Mouse (Mus musculus) thymus, adult 2 months (tissue): ENCODE measurements around the gene Ntm. TPM values are rescaled to one million over a fixed set of nuclear protein-coding genes. Genes with fewer than 3 reads are reported as not detected.

Source experiments
- DNase-seq: peaks from one replicate; pipeline ENCODE4 v3.0.0; 2021
- H3K27ac ChIP-seq: fragments of 200-500 bp; 2 replicates; pipeline ENCODE4 v1.5.1; 2012; ENCODE audit warnings: low read length, control low read depth; ENCODE audit not compliant: control insufficient read depth, insufficient read depth
- H3K27me3 ChIP-seq: fragments of 200-500 bp; 2 replicates; pipeline ENCODE4 v1.6.1; 2012; ENCODE audit warnings: mild to moderate bottlenecking, low read length, moderate library complexity, mixed read lengths; ENCODE audit not compliant: control insufficient read depth, insufficient read depth
- H3K36me3 ChIP-seq: fragments of 200-500 bp; 2 replicates; pipeline ENCODE4 v1.6.1; 2012; ENCODE audit warnings: mild to moderate bottlenecking, low read length, moderate library complexity; ENCODE audit not compliant: control insufficient read depth, insufficient read depth
- H3K4me1 ChIP-seq: fragments of 200-500 bp; replicated peaks from 2 replicates; pipeline ENCODE4 v1.6.1; 2012; ENCODE audit warnings: low read length; ENCODE audit not compliant: control insufficient read depth, insufficient read depth
- H3K4me3 ChIP-seq: fragments of 200-500 bp; 2 replicates; pipeline ENCODE4 v1.5.1; 2012; ENCODE audit warnings: mild to moderate bottlenecking, low read length, control low read depth, moderate library complexity; ENCODE audit not compliant: control insufficient read depth, insufficient read depth
- CTCF ChIP-seq: fragments of 200-500 bp; IDR thresholded peaks from 2 replicates; pipeline ENCODE4 v1.5.1; 2012; ENCODE audit warnings: mild to moderate bottlenecking, control low read depth, low read length, moderate library complexity, borderline replicate concordance; ENCODE audit not compliant: control insufficient read depth, poor library complexity, insufficient read depth; ENCODE audit errors: extremely low read depth
- POLR2A ChIP-seq: fragments of 200-500 bp; IDR thresholded peaks from 2 replicates; pipeline ENCODE4 v1.6.1; 2012; ENCODE audit warnings: mild to moderate bottlenecking, low read length, control low read depth, moderate library complexity; ENCODE audit not compliant: control insufficient read depth, poor library complexity, insufficient read depth; ENCODE audit errors: extremely low read depth
- WGBS: fragments of 180-500 bp; shearing (Covaris S2); methylation state at CpG from one replicate; pipeline ENCODE4 v1.1.7; 2018; 5-methylcytosine and 5-hydroxymethylcytosine counted together
- polyA plus RNA-seq: library from polyadenylated mRNA; depleted of rRNA; stranded (reverse); fragments of >200 nt; gene quantifications from 2 replicates; pipeline ENCODE4 v1.2.3, GENCODE M21; 2012

Gene Ntm
- polyA plus RNA-seq, 1 experiment, result 0.19 TPM

- DNase-seq, result no peak
- 17% methylated on average over 8 of the region's 8 CpGs for WGBS
- no peak overlapping the region for H3K27ac ChIP-seq
- H3K27me3 ChIP-seq, result no peaks in the 10 kb centered on the region
- no peaks in the 10 kb centered on the region for H3K4me1 ChIP-seq
- TF ChIP-seq CTCF (no peak), POLR2A (no peak)
- no peaks in the 10 kb centered on the region for H3K36me3 ChIP-seq
- no peak overlapping the region for H3K4me3 ChIP-seq
These were observed 644.2 kb downstream of the Ntm start for GRCm38 (mm10) chr9:29318676-29319162.

GRCm38 (mm10) chr9:29317623-29318022 lies 645.3 kb downstream of the Ntm start:
- Histone ChIP-seq H3K4me3 (no peak overlapping the region), H3K4me1 (no peaks in the 10 kb centered on the region), H3K27ac (no peak overlapping the region), H3K36me3 (no peaks in the 10 kb centered on the region), H3K27me3 (no peaks in the 10 kb centered on the region)
- no peak for DNase-seq
- TF ChIP-seq POLR2A (no peak), CTCF (no peak)
- 50% methylated on average over 3 of the region's 3 CpGs for WGBS

- no peaks in the 10 kb centered on the region for H3K4me1 ChIP-seq
- no peak overlapping the region for H3K27ac ChIP-seq
- no peak for DNase-seq
- WGBS, result 67% methylated on average over 8 of the region's 8 CpGs
- H3K36me3 ChIP-seq, result no peaks in the 10 kb centered on the region
- TF ChIP-seq CTCF, result no peak
- no peak for TF ChIP-seq POLR2A
- no peak overlapping the region for H3K4me3 ChIP-seq
- no peaks in the 10 kb centered on the region for H3K27me3 ChIP-seq
These were observed 647.1 kb downstream of the Ntm start for GRCm38 (mm10) chr9:29315842-29316241.

- H3K36me3 ChIP-seq, result no peaks in the 10 kb centered on the region
- 21% methylated on average over 2 of the region's 2 CpGs for WGBS
- no peaks in the 10 kb centered on the region for H3K4me1 ChIP-seq
- no peak for DNase-seq
- no peaks in the 10 kb centered on the region for H3K27me3 ChIP-seq
- TF ChIP-seq POLR2A, result no peak
- no peak for TF ChIP-seq CTCF
- H3K4me3 ChIP-seq, result no peak overlapping the region
- no peak overlapping the region for H3K27ac ChIP-seq
These were observed 656.0 kb downstream of the Ntm start for GRCm38 (mm10) chr9:29306961-29307360.

- Histone ChIP-seq H3K36me3 (no peaks in the 10 kb centered on the region), H3K4me3 (no peak overlapping the region), H3K4me1 (no peaks in the 10 kb centered on the region), H3K27ac (no peak overlapping the region), H3K27me3 (no peaks in the 10 kb centered on the region)
- WGBS, result 94% methylated on average over 3 of the region's 3 CpGs
- DNase-seq, result no peak
- no peak for TF ChIP-seq POLR2A
- TF ChIP-seq CTCF, result no peak
These were observed 664.6 kb downstream of the Ntm start for GRCm38 (mm10) chr9:29298340-29298739.

- DNase-seq, result no peak
- no peaks in the 10 kb centered on the region for H3K27me3 ChIP-seq
- H3K4me3 ChIP-seq, result no peak overlapping the region
- no peak overlapping the region for H3K27ac ChIP-seq
- no peaks in the 10 kb centered on the region for H3K36me3 ChIP-seq
- H3K4me1 ChIP-seq, result no peaks in the 10 kb centered on the region
- TF ChIP-seq POLR2A (no peak), CTCF (no peak)
- WGBS, result 91% methylated on average over 3 of the region's 3 CpGs
These were observed 666.2 kb downstream of the Ntm start for GRCm38 (mm10) chr9:29296752-29297151.

- no peak for DNase-seq
- Histone ChIP-seq H3K27me3 (no peaks in the 10 kb centered on the region), H3K4me1 (no peaks in the 10 kb centered on the region), H3K27ac (no peak overlapping the region), H3K4me3 (no peak overlapping the region), H3K36me3 (no peaks in the 10 kb centered on the region)
- 84% methylated on average over 7 of the region's 7 CpGs for WGBS
- TF ChIP-seq CTCF (no peak), POLR2A (no peak)
These were observed 674.8 kb downstream of the Ntm start for GRCm38 (mm10) chr9:29288003-29288704.
